Comparison of ENCODE assay signal across 19 mouse cellular contexts in the genomic region with DNA sequence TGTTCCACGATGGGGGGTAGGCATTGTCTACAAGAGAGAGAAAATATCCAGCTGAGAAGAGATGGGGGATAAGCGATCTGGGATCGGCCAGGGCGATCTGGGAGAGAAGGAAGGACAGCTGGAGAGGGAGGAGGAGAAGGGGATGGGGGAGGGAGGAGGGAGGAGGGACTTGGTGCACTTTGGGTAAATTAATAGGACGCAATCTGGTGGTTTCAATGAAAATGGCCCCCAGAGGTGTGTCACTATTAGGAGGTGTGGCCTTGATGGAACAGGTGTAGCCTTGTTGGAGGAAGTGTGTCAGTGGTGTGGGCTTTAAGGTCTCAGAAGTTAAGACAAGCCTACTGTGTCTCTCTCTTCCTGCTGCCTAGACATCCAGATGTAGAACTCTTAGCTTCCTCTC. TPM values are rescaled to one million over a fixed set of nuclear protein-coding genes. Genes with fewer than 3 reads are reported as not detected.
A peak's percentile ranks its signal among the peaks of the same experiment; 100 is the strongest.
DNase-seq lines count a peak whose midpoint lies in the region; ATAC-seq and TF ChIP-seq lines count a peak whose summit lies in the region.
"Had no signal": no experiment of that assay in that cellular context is flagged by ENCODE, and none has a peak within 500 bp of the region (broad histone marks: within the 10 kb centered on the region; RNA-seq: fewer than 3 reads in every experiment).

No protein-coding gene starts in this region.

- H3K27me3 ChIP-seq in heart, embryonic 10.5 days (ENCODE audit: insufficient read depth, poor library complexity, severe bottlenecking), result peaks cover 10% of the 10 kb centered on the region; the same call in 1 of the 2 replicates
- no peaks in the 10 kb centered on the region for H3K27me3 ChIP-seq in testis, adult 2 months (ENCODE audit: control insufficient read depth, insufficient read depth, low read length)
- no peaks in the 10 kb centered on the region for H3K27me3 ChIP-seq in heart, embryonic 11.5 days (ENCODE audit: control insufficient read depth, insufficient read depth, low read length)
- H3K27me3 ChIP-seq: hindbrain, embryonic 13.5 days had no signal

- H3K4me1 ChIP-seq in heart, embryonic 10.5 days, result 0 out of 2 replicates have a peak, but pooled peaks cover 2% of the 10 kb centered on the region
- peaks cover 16% of the 10 kb centered on the region for H3K4me1 ChIP-seq in testis, adult 2 months (ENCODE audit: control insufficient read depth, insufficient read depth, low read length)
- no peaks in the 10 kb centered on the region for H3K4me1 ChIP-seq in heart, embryonic 11.5 days (ENCODE audit: control insufficient read depth, insufficient read depth, low read length)

- no peak overlapping the region for H3K27ac ChIP-seq in heart, embryonic 10.5 days
- H3K27ac ChIP-seq in testis, adult 2 months (ENCODE audit: control insufficient read depth, insufficient read depth, low read depth, low read length), result no peak overlapping the region
- no peak overlapping the region for H3K27ac ChIP-seq in heart, embryonic 11.5 days (ENCODE audit: low read depth, low read length)
- H3K27ac ChIP-seq: embryonic facial prominence, embryonic 10.5 days; forebrain, embryonic 13.5 days; gastrocnemius, adult 2 months; hindbrain, embryonic 13.5 days; hindbrain, postnatal 0 days had no signal

- no peak for TF ChIP-seq CTCF in testis, adult 2 months (IDR thresholded peaks at IDR 0.05; ENCODE audit: control insufficient read depth, insufficient read depth, insufficient replicate concordance, low read depth, low read length)

- H3K9ac ChIP-seq in heart, embryonic 11.5 days (ENCODE audit: low read depth, low read length), result no peak overlapping the region
- H3K9ac ChIP-seq: forebrain, embryonic 13.5 days; forebrain, postnatal 0 days; hindbrain, embryonic 13.5 days had no signal

- no peaks in the 10 kb centered on the region for H3K36me3 ChIP-seq in heart, embryonic 10.5 days
- H3K36me3 ChIP-seq in testis, adult 2 months (ENCODE audit: control insufficient read depth, insufficient read depth, low read length), result no peaks in the 10 kb centered on the region
- no peaks in the 10 kb centered on the region for H3K36me3 ChIP-seq in heart, embryonic 11.5 days (ENCODE audit: control insufficient read depth, insufficient read depth, low read length)
- H3K36me3 ChIP-seq: embryonic facial prominence, embryonic 10.5 days; hindbrain, embryonic 13.5 days had no signal

- no peak for TF ChIP-seq POLR2A in testis, adult 2 months (IDR thresholded peaks at IDR 0.05; ENCODE audit: control insufficient read depth, low read depth, low read length)

- peak overlapping the region; percentile 8; the same call in 1 of the 2 replicates for H3K4me3 ChIP-seq in heart, embryonic 10.5 days
- peak overlapping the region; percentile 82 for H3K4me3 ChIP-seq in testis, adult 2 months (ENCODE audit: control insufficient read depth, low read depth, low read length)
- H3K4me3 ChIP-seq in heart, embryonic 11.5 days (ENCODE audit: low read depth, low read length), result no peak overlapping the region
- H3K4me3 ChIP-seq: embryonic facial prominence, embryonic 10.5 days; forebrain, embryonic 13.5 days; gastrocnemius, adult 2 months; hindbrain, embryonic 13.5 days had no signal

- WGBS in heart, embryonic 10.5 days, result 20% methylated on average over 5 of the region's 5 CpGs
- WGBS in heart, embryonic 11.5 days (ENCODE audit: insufficient replicate concordance), result 21% methylated on average over 5 of the region's 5 CpGs

- no peak for DNase-seq in heart, embryonic 10.5 days (ENCODE audit: low spot score)
- no peak for DNase-seq in heart, postnatal 36 days
- no peak for DNase-seq in testis, postnatal 14 days (ENCODE audit: low spot score)
- DNase-seq in ZHBTc4 (ENCODE audit: low read depth, low spot score), result peak; percentile 47
- no peak for DNase-seq in thymus, postnatal 14 days
- DNase-seq: adrenal gland, adult 8-10 months; adrenal gland, postnatal 36 days; cerebellum, adult 2 months; cerebellum, postnatal 10 days; forebrain, postnatal 0 days; gastrocnemius, adult 2 months; gastrocnemius, postnatal 25 days; heart, postnatal 10 days had no signal

- H3K9me3 ChIP-seq in heart, embryonic 10.5 days, result no peaks in the 10 kb centered on the region
- no peaks in the 10 kb centered on the region for H3K9me3 ChIP-seq in heart, embryonic 11.5 days (replicated peaks; ENCODE audit: control insufficient read depth, low read length)
- H3K9me3 ChIP-seq: embryonic facial prominence, embryonic 10.5 days; forebrain, embryonic 13.5 days; hindbrain, embryonic 13.5 days had no signal

- no peak for ATAC-seq in heart, embryonic 11.5 days (replicated peaks; ENCODE audit: insufficient number of reproducible peaks, low FRiP score, low TSS enrichment)
- ATAC-seq: forebrain, embryonic 13.5 days; forebrain, postnatal 0 days; hindbrain, postnatal 0 days had no signal

- intact Hi-C loops in heart, postnatal 36 days (cut with DNase I), result no loop called here

- H3K4me2 ChIP-seq in heart, embryonic 11.5 days, result no peak overlapping the region
- H3K4me2 ChIP-seq: forebrain, embryonic 13.5 days; hindbrain, embryonic 13.5 days had no signal

RNA-seq across cellular contexts. Expression of a gene that starts 11.2 kb away (rescaled TPM):
- polyA plus RNA-seq in heart, embryonic 10.5 days (2016; fragmentation: Nextera tagmentation; extraction: Ambion mirVana), result 128 and 138 TPM in 2 replicates
- 10 to 100 TPM; 30.0 to 33.7 TPM for total RNA-seq in heart, postnatal 36 days (2021)
- 23.6 and 26.7 TPM in 2 replicates for polyA plus RNA-seq in testis, adult 2 months (2012; rRNA removed)
- 97.9 and 117 TPM in 2 replicates for polyA plus RNA-seq in heart, embryonic 11.5 days (2014; fragmentation: Nextera tagmentation; extraction: Ambion mirVana)
